Mouse (Mus musculus) adrenal gland, adult 10 weeks (tissue): ENCODE results near the gene BC030867. TPM values are rescaled to one million over a fixed set of nuclear protein-coding genes. Genes with fewer than 3 reads are reported as not detected.

ENCODE experiments used
- polyA plus RNA-seq: library from polyadenylated mRNA; stranded (reverse); fragments of 350-450 nt; fragmentation: Illumina TruSeq; extraction: RNeasy Lipid Tissue Mini Kit (QIAGEN cat#74804); gene quantifications from one replicate; pipeline ENCODE4 v1.2.3, GENCODE M21; 2014; ENCODE audit warnings: low read depth, low replicate concordance

BC030867 gene
- not detected for polyA plus RNA-seq

GRCm38 (mm10) chr11:102248630-102249230 lies at the start of gene BC030867:
Gene BC030867 (plus strand): TSS chr11:102248882.

GRCm38 (mm10) chr11:102230006-102230741 lies 18.5 kb upstream of the BC030867 start, which contains the start of gene Hdac5:
Gene Hdac5 (minus strand): TSS chr11:102230166.

GRCm38 (mm10) chr11:102268520-102269244 lies 20.0 kb downstream of the BC030867 start, which contains the start of gene Asb16:
Gene Asb16 (plus strand): TSS chr11:102268743.

GRCm38 (mm10) chr11:102284501-102285094 lies 35.9 kb downstream of the BC030867 start, which contains the start of gene Tmub2:
Gene Tmub2 (plus strand): TSS chr11:102284931.

GRCm38 (mm10) chr11:102296491-102297472 lies 48.1 kb downstream of the BC030867 start, which contains the start of gene Atxn7l3:
Gene Atxn7l3 (minus strand): TSS chr11:102296631.

Other genes starting within 250 kb of the BC030867 start
- 3.6 TPM for gene Mpp3, start 220.4 kb upstream of the BC030867 start, polyA plus RNA-seq
- 35.9 TPM for gene Cd300lg, start 207.4 kb upstream of the BC030867 start, polyA plus RNA-seq
- gene Mpp2, start 160.4 kb upstream of the BC030867 start, polyA plus RNA-seq, result 1.6 TPM
- gene Ppy, start 147.6 kb upstream of the BC030867 start, polyA plus RNA-seq, result not detected
- gene Pyy, start 141.1 kb upstream of the BC030867 start, polyA plus RNA-seq, result not detected
- gene Nags, start 103.4 kb upstream of the BC030867 start, polyA plus RNA-seq, result not detected
- 4.9 TPM for gene Tmem101, start 92.5 kb upstream of the BC030867 start, polyA plus RNA-seq
- 81.9 TPM for gene Lsm12, start 63.6 kb upstream of the BC030867 start, polyA plus RNA-seq
- gene G6pc3, start 59.3 kb upstream of the BC030867 start, polyA plus RNA-seq, result 1.8 TPM
- 1.4 TPM for gene Hdac5, start 18.7 kb upstream of the BC030867 start, polyA plus RNA-seq
- gene Asb16, start 19.9 kb downstream of the BC030867 start, polyA plus RNA-seq, result 0.23 TPM
- 6.9 TPM for gene Tmub2, start 36.0 kb downstream of the BC030867 start, polyA plus RNA-seq
- gene Atxn7l3, start 47.7 kb downstream of the BC030867 start, polyA plus RNA-seq, result 11.0 TPM
- gene Ubtf, start 70.9 kb downstream of the BC030867 start, polyA plus RNA-seq, result 34.9 TPM
- not detected for gene Slc4a1, start 117.3 kb downstream of the BC030867 start, polyA plus RNA-seq
- gene Rundc3a, start 144.5 kb downstream of the BC030867 start, polyA plus RNA-seq, result 1.3 TPM
- 14.6 TPM for gene Slc25a39, start 159.1 kb downstream of the BC030867 start, polyA plus RNA-seq
- gene Grn, start 181.4 kb downstream of the BC030867 start, polyA plus RNA-seq, result 11.8 TPM
- not detected for gene Fam171a2, start 198.8 kb downstream of the BC030867 start, polyA plus RNA-seq
- not detected for gene Itga2b, start 221.2 kb downstream of the BC030867 start, polyA plus RNA-seq